Mouse (Mus musculus) frontal cortex, postnatal 14 days (tissue): Measurements from ENCODE around the gene Bpgm.

Experiments used
- DNase-seq, 2 experiments: peaks; one replicate each; pipeline ENCODE4 v3.0.0; 2022; ENCODE audit warnings: low spot score in 2 of 2

Bpgm gene

DNA sequence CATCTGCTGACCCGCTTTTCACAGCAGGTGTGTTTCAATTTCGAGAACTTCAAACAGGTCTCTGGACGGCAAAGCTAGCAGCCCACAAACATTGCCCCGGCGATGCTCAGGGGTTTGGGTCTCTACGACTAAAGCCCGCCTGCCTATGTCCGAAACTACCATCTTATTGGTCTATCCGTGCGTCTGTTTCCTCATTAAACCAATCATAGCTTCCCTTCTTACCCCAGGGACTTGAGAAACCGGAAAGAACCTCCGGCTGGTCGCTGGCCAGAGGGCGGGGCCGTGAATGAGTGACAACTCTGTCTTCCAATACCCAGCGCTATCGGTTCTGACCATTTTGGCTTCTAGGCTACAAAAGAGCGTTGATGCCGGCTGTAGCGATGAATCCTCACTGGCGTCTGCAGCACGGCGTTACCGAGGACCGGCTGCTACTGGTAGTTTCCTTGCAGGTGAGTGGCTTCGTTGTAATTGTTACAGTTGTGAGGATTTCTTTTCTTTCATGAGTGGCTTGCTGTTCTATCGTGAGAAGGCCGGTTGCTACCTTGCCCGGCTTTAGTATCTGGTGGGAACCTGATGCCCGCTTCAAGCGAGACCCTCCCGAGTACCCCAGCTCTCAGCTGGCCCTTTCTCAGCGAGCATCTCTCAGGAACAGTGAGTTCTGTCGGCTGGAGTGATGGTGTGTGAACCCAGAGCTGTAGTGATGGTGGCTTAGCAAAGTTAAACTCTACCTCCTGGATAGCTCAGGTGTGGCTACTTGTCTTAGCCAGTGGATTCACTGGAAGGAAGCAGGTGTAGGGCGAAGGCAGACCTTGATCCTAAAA, at the start of gene Bpgm:
Gene Bpgm, plus strand, starts transcription at position 234 of the 821 bp plus-strand sequence.
- DNase-seq, result peak; percentile 99 to 100

DNA sequence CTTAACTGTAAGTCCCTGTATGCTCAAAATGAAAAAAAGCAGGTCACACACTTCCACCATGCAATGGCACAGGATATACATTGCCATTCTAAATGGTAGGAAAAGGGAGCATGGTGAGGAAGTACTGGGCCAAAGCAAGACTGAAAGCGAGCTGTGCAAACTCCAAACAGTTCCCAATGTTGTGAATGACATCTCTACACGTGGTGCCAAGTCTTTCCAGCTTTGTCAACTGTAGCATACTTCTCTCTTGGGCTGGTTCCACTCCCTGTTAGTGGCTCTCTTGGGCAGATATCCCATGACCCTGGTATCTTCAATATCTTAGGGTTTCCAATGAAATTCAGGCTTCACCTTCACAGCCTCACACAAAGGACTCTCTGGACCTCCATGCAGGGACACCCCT, 37.0 kb upstream of the Bpgm start:
- DNase-seq, result no peak

DNA sequence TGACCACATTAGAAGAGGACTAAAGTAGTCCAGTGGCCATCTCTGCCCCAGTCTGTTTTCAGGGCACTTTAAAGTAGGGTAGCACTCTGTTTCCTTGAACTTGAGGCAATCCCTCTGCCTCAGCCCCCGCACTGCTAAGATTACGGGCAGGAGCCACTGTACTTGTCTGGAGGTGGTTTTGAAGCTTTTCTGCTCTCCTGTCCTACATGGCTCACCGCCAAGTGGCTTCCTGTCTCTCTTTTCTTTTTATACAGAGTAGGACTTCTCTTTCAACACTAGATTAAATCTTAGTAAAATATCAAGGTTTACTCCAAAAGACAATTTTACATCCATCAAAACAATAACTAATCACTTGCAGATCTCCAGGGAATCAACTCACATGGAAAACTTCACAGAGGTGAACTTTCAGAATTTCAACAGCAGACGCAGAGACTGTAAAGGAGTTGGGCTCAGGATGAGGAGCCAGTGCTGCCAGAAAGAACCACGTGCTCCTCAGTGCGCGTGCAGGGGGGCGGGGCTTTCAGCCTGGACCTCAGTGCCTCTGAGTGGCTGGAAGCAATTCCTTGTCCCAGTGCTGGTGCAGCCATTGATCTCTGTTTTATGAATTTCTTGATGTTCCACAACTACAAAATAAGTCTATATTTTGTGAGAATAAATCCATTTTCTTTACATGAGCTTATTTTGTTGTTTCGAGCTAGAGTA, 34.3 kb upstream of the Bpgm start:
- no peak for DNase-seq

DNA sequence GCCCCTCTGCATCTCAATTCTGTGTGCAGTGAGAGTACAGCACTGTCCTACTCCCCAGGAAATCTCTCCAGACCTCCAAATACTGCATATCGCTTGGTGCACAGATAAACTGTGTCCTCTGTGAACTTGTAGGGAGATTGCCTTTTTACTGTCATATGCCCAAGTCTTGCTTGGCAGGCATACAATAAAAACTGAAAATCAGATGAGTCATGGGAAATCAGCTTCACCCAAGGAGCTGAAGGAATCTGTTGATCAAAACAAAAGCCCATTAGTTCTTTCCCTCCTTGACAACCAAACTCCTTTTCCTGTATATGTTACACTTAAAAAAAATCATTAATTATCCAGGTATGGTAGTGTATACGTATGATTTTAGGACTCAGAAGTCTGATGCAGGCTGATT, 32.2 kb upstream of the Bpgm start:
- DNase-seq, result no peak

DNA sequence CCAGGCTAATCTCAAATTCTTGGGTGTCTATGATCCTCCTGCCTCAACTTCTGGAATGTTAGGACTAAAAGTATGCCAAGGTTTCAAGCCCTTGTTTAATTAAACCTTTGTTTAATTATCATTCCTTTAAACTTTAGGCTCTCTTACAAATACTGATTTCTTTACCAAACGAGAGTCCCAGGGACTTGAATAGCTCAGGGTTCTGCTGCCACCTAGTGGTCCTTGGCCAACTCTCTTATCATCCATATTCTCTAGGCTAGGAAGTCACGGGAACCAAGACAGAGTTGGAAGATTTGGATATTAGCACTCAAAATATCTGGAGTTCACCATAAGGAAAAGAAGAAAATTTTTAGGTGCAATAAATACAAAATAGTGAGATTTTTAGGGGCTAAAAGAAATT, 28.0 kb upstream of the Bpgm start:
- DNase-seq, result peak; percentile 34 to 72

DNA sequence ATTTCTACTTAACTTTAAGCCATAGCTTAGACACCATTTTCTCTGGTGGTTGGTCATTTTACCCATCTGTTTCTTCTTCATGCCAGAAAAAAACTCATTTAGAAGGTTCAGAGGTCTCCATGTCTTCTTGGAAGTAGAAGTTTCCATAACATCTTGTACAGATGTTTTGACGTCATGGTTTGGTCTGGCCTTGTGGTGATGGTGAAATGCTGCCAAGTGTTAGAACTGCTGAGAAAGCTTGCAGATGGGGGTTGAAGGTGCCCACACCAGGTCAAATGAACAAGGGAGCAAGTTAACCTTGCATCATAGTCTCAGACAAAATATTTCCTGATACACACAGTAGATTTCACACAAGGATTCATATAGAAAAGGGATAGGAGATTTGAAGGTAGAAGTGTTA, 27.3 kb upstream of the Bpgm start:
- DNase-seq, result no peak

DNA sequence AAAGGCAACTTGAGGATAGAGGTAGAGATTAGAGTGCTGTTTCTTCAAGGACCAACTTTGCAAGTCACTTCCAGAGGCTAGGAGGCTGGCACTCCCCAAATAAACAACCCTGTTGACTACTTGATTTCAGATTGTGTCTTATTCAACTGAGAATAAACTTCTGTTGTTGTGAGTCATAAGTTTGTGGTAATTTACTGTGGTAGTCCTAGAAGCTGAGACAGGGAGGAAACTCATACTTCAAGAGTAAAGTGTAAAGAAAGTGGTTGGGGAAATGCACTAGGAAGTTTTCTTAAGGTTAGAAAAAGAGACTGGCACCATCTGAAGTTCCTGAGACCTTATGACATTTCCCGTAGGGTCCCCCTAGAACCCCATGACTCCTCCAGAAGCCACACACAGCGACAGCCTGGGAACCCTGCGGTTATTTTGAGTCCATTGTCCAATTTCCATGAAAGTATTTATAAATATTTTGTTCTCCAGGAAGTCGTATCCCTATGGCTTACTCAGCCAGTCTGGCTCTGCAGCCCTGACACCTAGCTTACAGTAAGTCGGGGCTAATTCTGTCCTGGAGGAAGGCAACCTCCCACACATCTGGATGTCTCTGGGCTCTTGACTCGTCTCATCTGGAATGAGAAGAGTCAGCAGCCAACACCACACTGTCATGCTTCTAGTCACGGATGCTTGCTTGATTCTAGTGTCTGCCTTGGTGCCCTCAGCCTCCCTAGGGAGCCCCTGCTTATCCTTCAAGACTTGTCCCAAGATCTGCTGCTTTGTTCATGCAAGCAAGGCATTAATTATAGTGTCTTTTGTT, 22.8 kb upstream of the Bpgm start:
- no peak for DNase-seq

DNA sequence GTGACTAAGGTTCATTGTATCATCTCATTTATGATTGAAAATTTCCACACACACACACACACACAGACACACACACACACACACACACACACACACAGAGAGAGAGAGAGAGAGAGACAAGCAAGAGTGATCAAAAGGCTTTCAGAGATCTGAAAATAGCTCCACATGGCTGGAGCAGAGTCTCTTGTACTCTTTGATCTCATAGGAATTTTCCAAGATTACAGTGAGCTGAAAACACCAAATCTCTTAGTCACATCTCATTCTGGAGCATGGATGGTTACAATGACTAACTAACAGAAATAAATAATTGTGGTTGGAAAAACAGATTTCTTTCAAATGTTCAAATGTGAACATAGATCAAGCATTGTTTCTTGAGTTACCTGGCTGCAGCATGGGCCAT, 16.6 kb upstream of the Bpgm start:
- no peak for DNase-seq

DNA sequence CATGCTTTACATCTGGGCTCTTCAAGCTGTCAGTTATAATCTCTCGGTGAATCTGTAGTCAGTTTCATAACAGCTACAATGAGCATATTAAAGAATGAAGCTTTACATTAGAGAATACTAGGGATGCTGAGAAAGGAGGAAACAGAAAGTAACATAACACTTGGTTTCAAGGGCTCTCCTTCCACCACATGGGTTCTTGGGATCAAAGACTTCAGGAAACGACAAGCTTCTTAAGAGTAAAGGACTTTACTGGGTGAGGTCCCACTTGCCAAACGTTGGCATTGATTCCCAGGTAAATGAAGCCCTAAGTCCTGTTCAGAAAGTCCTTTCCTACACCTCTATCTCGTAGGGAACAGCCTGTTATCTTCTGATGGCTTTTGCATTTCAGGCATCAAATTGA, 15.4 kb upstream of the Bpgm start:
- DNase-seq, result no peak

DNA sequence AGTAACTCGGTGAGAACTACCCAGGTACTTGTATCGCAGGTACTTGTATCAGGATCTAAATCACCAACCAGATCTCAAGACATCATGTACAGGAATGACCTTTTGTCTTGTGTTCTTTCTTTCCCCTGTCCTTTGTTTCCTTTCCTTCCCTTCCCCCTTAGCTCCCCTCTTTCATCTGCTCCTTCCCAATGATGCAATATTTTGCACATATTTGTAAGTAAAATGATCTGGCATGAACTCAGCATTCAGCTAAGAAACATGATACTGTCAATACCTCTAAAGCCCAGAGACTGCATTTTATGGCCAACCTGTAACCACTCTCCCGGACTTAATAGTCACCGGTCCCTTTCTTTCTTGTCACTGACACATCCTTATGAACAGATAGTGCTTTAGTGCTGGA, 12.4 kb upstream of the Bpgm start:
- DNase-seq, result no peak

DNA sequence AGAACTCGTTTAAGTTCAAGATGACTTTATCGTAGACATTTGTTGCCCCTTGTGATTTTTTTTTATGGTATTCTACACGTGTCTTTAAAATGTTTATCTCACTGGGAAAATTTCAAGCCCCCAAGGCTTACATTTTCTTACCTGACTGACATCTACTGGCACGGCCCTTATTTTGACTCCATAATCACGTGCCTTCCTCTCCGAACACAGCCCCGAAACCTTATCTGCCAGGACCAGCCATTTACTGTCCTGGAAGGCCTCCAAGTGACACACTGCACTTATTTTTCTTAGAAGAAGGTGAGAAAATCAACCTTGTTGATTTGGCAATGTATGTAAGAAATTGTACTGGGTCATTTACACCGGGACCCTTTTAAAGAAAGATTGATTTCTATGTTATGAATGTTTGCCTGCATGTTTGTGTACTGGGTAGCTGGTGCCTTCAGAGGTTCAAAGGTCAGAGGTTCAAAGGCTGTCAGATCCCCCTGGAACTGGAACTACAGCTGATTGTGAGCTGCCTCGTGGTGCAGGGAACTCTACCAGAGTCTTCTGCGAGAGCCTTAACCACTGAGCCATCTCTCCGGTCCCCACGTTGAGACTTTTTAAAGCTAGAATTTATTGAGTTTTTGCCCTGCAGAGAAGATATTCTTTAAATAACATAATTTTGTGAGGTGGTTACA, 4.4 kb upstream of the Bpgm start:
- no peak for DNase-seq

DNA sequence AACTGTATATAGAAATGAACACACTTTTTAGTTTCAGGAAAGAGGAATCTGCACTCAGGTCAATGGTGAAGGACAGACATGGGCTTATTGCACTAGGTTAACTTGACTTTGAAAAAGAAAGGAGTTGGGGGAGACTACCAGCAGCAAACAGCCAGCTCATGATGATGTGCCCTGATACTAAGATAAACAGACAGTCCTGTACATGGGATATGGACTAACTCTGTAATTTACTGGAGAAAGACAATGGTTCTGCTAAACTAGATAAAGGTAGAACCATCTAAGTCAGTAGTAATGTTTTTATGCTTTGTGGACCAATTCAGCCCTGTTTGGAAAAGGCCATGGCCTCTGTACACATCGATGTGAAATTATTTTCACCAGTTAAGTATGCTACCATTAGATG, 2.7 kb upstream of the Bpgm start:
- DNase-seq, result no peak

DNA sequence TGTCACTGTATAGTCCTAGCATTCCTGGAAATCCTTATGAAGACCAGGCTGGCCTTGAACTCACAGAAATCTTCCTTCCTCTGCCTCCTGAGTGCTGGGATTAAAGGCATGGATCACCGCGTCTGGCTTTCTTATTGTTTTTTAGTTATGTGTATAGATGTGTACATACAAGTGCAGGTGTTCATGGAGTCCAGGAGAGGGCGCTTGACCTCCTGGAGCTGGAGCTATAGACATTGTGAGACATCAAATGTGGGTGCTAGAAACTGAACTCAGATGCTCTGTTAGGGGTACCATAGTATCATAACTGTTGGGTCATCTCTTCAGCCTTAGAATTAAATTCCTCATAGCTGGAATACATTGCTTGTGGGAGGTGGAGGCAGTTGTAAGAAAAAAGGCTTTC, 2.0 kb upstream of the Bpgm start:
- no peak for DNase-seq

DNA sequence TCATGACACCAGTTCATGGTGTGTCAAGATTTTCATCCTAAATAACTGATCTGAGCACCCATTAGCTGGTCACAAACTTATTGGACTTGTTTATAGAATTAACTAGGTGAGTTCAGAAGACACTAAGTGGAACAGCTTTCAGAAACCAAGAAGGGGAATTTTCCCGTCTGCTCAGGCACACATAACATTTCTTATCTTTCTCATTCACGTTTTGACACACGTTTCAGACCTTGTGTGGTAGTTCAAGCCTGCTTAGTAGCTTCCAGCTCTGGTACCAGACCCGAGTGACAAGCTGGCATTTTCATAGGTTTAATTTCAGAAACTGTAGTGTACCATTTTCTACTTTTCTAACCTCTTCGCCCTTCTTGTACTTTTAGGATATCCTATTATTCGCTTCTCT, 616 bp upstream of the Bpgm start:
- no peak for DNase-seq

DNA sequence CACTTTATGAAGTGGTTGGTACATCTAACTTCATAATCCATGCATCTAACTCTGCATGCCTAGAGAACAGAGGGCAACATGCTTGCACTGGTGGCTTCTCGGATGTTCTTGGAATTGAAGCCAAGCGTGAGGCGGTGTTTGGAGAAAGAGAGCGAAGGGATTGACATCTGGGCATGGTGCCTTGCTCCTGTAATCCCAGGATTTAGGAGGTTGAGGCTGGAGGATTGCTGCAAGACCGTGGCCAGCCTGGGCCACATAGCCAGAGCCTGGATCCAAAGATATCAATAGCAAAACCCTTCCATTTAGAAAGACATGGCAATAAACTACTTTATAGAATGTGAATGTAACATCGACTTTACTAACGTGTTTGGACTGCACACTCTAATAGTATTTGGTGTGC, 2.0 kb downstream of the Bpgm start:
- DNase-seq, result no peak

DNA sequence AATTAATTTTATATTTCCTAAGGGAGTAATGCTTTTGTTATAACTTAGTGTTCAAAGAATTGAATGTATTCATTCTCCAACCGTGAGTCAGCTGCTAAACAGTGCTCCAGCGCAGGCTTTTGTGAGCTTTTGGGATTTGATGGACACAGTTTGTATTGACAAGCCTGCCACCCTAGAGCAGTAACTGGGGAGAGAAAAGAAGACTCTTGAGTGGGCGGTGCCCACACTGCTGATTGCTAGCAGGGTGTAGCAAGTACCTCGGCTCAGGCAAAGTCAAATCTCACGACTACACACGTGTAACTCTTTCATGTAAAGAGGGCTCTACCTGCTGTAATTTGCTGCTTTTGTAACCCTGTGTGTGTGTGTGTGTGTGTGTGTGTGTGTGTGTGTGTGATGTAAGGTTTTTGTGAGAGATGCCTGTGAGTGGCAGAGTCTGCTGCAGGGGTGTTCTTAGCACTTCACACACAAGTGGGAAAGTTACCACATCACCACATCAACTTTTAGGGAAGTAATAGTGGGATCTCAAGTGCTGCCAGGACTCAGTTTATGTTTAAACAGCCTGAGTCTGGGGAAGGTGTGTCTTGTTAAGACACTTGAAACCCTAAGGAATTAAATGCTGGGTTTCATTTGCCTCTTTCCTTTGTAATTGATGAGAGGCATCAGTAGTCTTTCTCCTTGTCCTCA, 2.8 kb downstream of the Bpgm start:
- DNase-seq, result no peak

DNA sequence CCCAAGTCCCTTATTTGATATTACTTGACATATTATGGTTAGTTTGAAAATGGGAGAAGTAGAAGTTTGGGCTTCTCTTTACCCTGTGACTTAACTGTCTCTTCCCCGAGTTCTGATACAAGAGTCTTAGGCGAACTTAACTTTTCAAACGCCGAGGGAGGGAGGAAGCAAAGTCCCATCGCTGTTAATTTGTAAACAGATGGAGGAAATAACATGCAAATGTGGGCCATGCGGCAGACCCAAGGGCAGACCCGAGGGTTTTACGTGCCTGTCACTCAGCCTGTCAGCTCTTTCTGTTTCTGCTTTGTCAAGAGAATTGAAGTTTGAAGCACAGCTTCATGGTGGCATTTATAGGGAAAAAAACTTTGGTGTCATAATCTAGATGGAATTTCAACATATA, 3.5 kb downstream of the Bpgm start:
- DNase-seq, result no peak

DNA sequence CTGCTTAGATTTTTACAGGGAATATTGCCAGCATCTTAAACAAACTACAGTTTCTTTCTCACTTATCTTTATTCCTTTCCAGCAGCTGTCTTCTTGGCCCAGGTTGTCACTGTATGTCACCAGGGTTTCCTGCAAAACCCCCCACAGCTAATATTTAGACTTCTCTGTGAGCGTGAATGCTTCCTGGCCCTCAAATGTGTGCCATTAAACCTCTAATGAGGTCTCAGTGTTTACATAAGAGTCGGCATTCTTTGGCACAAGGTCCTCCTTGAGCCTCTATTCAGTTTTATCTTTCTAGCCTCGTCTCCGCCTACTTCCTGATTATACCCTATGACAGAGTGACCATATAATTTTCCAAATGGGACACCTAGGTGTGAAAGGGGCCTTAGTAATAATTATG, 4.7 kb downstream of the Bpgm start:
- no peak for DNase-seq

DNA sequence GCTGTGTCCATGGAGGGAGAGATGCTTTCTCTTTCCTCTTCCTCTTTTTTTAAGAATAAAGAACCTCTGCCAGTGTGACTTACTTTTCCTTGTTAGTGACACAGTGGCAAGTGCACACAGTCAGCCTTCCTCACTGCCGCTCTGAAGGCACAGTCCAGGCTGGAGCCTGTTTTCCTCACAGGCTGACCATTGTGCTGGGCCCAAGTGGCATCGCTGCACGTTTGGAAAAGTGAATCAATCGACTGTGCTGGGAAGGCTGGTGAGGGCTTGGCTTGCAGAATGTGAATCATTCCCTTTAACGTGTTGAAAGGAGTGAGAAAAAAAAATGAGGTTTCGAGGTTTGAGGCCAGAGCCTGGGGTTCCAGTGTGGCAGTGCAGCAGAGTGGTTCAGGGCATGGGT, 5.3 kb downstream of the Bpgm start:
- DNase-seq, result no peak

DNA sequence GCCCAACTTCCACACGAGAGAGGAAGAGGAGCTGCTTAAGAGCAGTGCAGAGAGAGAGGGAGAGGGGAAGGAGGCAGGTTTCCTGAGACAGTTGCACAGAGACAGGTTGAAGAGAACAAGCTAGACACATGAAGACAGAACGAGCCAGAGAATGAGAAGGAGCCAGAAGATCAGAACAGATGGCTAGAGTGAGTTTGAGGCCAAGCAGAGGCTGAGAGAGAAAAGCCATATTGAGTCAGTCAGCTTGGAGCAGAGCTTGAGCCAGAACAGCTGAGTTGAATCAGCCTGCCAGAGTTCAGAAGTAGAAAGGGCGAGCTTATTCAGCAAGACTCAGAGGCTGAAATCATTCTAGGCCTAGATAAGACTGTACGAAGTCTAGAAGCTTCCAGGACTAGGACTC, 6.8 kb downstream of the Bpgm start:
- no peak for DNase-seq

DNA sequence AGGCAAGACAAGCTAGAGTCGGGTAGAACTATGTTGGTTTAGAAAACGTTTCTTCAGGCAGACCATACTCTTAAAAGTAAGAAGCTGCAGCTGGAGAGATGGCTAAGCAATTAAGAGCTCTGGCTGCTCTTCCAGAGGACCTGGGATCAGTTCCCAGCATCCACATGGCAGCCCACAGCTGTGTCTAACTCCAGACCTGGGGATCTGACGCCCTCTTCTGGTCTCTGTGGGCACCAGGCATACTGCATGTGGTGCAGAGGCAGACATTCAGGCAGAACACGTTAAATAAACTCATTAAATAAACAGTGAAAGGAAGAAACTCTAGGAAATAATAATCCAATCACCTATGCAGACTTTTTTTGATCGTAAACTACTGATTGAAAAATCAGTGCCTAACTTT, 7.4 kb downstream of the Bpgm start:
- DNase-seq, result no peak

DNA sequence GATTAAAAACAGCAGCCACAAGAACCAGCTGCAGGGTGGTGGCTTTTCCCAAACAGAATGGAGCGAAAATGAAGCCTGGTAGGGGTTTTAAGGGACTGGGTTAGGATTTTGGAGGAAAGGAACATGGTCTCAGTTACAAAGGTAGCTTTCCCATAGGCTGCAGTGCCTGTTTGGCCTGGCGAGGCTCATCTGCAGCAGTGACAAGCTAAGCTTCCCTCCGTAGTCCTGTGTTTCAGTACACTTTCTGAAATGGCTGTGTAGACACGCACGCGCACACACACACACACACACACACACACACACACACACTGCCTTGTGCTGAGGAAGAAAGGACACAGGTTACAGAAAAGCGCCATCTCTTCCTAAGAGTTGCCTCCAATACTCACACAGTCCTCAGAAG, 7.8 kb downstream of the Bpgm start:
- DNase-seq, result no peak
